Mouse (Mus musculus) bone marrow macrophage, adult 2 months (primary cell): ENCODE results near the gene Kcnma1. TPM values are rescaled to one million over a fixed set of nuclear protein-coding genes. Genes with fewer than 3 reads are reported as not detected.

ENCODE experiments used
- H3K27ac ChIP-seq: 2 replicates; pipeline ENCODE4 v1.5.1; 2012; ENCODE audit warnings: low read depth, low read length; ENCODE audit not compliant: insufficient read depth
- H3K4me1 ChIP-seq: 2 replicates; pipeline ENCODE4 v1.6.1; 2012; ENCODE audit warnings: low read length; ENCODE audit not compliant: control insufficient read depth, insufficient read depth
- H3K4me3 ChIP-seq: 2 replicates; pipeline ENCODE4 v1.5.1; 2012; ENCODE audit warnings: mild to moderate bottlenecking, low read length, moderate library complexity; ENCODE audit not compliant: insufficient read depth
- CTCF ChIP-seq: IDR thresholded peaks from 2 replicates; pipeline ENCODE4 v1.5.1; 2012; ENCODE audit warnings: low read depth, mild to moderate bottlenecking, low read length, moderate library complexity
- POLR2A ChIP-seq: IDR thresholded peaks from 2 replicates; pipeline ENCODE4 v1.6.1; 2012; ENCODE audit warnings: mild to moderate bottlenecking, low read depth, low read length, borderline replicate concordance
- polyA plus RNA-seq: library from polyadenylated mRNA; stranded (reverse); fragments of >200 nt; gene quantifications from 2 replicates; pipeline ENCODE4 v1.2.4, GENCODE M21; 2012; ENCODE audit not compliant: missing spikeins, insufficient read depth, insufficient read length

The Kcnma1 gene
- polyA plus RNA-seq, 1 experiment, result not detected

DNA sequence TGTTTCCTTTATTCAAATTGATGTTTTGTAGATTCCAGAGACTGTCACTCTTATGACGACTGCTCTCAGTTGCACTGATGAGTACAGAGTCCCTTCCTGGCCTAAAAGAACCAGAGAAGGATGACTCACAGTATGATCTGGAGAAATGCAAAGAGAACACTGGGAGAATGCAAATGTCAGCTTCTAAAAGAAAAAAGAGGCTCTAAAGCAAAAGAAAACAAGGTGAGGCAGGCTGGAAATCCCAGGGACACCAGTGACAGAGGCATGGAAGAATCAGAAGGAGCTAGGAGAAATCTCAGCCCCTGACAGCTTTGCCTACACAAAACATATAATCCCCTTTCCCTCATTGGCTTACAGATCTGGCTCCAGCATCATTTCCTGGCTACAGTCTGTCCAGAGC is 255.9 kb downstream of the Kcnma1 start:
- Histone ChIP-seq H3K27ac (no peak overlapping the region), H3K4me1 (no peaks in the 10 kb centered on the region), H3K4me3 (no peak overlapping the region)
- TF ChIP-seq POLR2A (no peak), CTCF (no peak)

DNA sequence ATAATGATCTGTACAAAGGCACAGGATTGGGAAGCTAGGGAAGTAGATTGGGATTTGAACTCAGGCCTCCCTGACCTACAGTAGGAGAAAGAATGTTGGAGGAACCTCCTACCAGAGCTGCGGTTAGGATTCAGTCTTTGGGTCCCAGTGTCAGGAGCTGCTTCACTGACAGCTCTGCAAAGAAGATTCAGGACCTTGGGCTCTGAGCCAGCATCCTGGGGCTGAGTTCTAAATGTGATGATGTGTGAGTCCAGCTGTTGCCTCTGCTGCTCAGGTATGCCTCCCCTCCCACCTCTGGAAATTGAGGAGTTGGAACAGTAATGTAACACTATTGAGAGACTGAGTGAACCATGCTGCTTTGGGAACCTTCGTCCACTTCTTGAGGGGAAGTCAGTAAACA is 266.3 kb downstream of the Kcnma1 start:
- TF ChIP-seq CTCF, result no peak
- no peak for TF ChIP-seq POLR2A
- Histone ChIP-seq H3K4me1 (no peaks in the 10 kb centered on the region), H3K4me3 (no peak overlapping the region), H3K27ac (no peak overlapping the region)

DNA sequence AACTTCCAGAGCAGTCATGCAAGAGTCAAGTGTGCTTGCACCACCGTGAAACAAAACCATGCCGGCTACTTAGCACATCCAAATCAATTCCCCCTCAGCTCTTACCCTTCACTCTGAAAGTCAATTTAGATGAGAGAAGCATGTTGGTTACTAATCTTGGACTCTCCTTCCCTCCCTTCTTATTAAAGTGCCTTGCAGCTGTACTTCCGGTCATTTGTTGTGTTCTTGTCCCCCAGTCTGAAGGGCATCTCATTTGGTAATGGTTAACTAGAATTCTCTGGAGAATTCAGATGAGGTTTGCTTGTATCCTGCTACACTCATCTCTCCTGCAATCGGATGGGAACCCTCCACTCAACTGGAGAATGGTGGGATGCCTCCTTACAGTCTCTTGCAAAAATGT is 267.3 kb downstream of the Kcnma1 start:
- no peak for TF ChIP-seq POLR2A
- no peak overlapping the region for H3K4me3 ChIP-seq
- no peak overlapping the region for H3K27ac ChIP-seq
- H3K4me1 ChIP-seq, result no peaks in the 10 kb centered on the region

DNA sequence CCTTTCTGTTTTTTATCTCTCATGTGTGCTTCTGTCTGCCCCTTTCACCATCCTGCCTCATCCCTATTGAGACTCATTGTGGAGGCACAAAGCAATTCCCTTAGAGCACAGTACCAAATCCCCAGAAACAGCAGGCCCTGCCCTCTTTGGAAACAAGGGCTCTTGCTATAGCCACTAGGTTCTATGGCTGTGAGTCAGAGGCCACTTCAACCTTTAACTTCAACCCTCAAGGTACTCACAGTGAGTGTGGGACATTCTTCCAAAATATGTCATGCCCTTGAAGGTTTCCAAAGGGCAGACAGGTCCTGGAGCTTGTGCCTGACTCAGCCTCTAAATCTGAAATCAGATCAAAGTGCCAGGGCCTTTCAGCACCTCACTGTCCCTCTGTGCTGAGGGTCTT is 272.8 kb downstream of the Kcnma1 start:
- Histone ChIP-seq H3K27ac (no peak overlapping the region), H3K4me3 (no peak overlapping the region), H3K4me1 (no peaks in the 10 kb centered on the region)
- TF ChIP-seq CTCF (no peak), POLR2A (no peak)

- Histone ChIP-seq H3K27ac (no peak overlapping the region), H3K4me3 (no peak overlapping the region), H3K4me1 (no peaks in the 10 kb centered on the region)
- TF ChIP-seq CTCF, result no peak
- no peak for TF ChIP-seq POLR2A
These were observed 280.1 kb downstream of the Kcnma1 start for GRCm38 (mm10) chr14:23734200-23734599.

DNA sequence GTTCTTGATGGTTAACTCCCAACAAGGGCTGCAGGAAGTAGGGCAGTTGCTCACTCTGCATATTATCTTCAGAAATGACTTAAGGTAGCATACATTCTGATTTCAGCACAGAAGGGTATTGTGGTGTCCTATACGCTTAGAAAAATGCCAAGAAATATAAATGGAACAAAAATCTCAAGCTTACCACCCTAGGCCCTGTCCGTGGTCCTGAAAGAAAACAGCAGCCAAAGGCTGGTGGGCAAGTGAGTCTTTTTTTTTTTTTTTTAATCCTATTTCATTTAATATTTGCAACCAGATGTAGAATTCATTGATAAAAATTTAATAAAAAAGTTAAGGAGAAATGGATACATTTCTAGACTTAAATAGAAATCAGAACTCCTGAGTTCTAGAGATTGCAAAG is 284.9 kb downstream of the Kcnma1 start:
- Histone ChIP-seq H3K27ac (no peak overlapping the region), H3K4me1 (no peaks in the 10 kb centered on the region), H3K4me3 (no peak overlapping the region)
- no peak for TF ChIP-seq CTCF
- no peak for TF ChIP-seq POLR2A

DNA sequence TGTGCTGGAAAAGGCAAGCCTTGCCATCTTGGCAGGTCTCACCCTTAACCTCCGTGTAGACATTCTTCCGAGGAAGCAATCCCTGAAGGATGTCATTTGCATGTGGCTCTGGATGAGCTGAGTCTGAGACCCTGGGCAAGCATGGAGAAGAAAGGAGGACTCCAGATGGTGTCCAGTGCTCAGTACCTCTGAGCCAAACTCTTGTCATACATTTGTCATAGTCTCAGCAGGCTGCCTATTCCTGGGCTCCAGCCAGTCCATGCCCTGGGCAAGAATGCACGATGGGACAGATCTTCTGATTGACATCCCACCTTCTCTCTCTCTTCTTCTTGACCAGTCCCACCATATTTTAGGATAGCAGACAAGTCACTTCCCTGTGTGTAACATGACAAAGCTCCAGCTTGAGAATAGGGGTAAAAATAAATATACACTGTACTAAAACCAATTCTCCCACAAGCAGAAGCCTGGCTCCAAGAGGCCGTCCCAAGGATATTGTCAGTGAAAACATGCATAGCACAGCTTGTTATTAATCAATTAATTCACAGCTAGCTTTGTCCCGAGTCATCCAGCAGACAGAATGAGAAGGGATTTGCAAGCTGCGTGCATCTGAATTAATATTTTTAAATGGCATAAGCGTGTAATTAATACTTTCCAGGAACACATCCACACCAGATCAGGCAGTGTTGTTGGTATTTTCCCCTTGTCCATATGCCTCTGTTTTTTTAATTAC is 290.4 kb downstream of the Kcnma1 start:
- Histone ChIP-seq H3K27ac (no peak overlapping the region), H3K4me3 (no peak overlapping the region), H3K4me1 (no peaks in the 10 kb centered on the region)
- TF ChIP-seq POLR2A (no peak), CTCF (no peak)

- no peaks in the 10 kb centered on the region for H3K4me1 ChIP-seq
- H3K27ac ChIP-seq, result no peak overlapping the region
- TF ChIP-seq CTCF (no peak), POLR2A (no peak)
- no peak overlapping the region for H3K4me3 ChIP-seq
These were observed 295.0 kb downstream of the Kcnma1 start for GRCm38 (mm10) chr14:23719246-23719645.

GRCm38 (mm10) chr14:23718667-23719066 is 295.6 kb downstream of the Kcnma1 start:
- Histone ChIP-seq H3K27ac (no peak overlapping the region), H3K4me3 (no peak overlapping the region), H3K4me1 (no peaks in the 10 kb centered on the region)
- TF ChIP-seq POLR2A (no peak), CTCF (no peak)

- H3K4me3 ChIP-seq, result no peak overlapping the region
- H3K27ac ChIP-seq, result no peak overlapping the region
- TF ChIP-seq CTCF (no peak), POLR2A (no peak)
- H3K4me1 ChIP-seq, result no peaks in the 10 kb centered on the region
These were observed 299.7 kb downstream of the Kcnma1 start for GRCm38 (mm10) chr14:23714396-23715131.
